Mouse (Mus musculus): ENCODE results near the gene Bcl10. TPM values are rescaled to one million over a fixed set of nuclear protein-coding genes. Genes with fewer than 3 reads are reported as not detected.
"Not testable (repeated sequence)": the region's sequence is repeated elsewhere in the genome, so short reads cannot be mapped to it uniquely, and the experiment has no call there.

Bcl10 gene
- polyA plus RNA-seq, 1 experiment from 2014 or later, result 39.1 TPM

- Histone ChIP-seq H3K27me3 (replicated peaks; ENCODE audit: control insufficient read depth, insufficient read depth, low read length) (no peaks in the 10 kb centered on the region), H3K9me3 (ENCODE audit: control insufficient read depth) (no peaks in the 10 kb centered on the region), H3K4me3 (ENCODE audit: low read depth, low read length) (peak overlapping the region; percentile 13; the same call in 1 of the 2 replicates), H3K4me1 (replicated peaks; ENCODE audit: control insufficient read depth, insufficient read depth, low read length) (no peaks in the 10 kb centered on the region; the same call in 1 of the 2 replicates), H3K27ac (ENCODE audit: low read depth, low read length) (peak overlapping the region; percentile 82), H3K36me3 (ENCODE audit: control insufficient read depth, insufficient read depth) (no peaks in the 10 kb centered on the region), H3K9ac (ENCODE audit: low read depth, low read length) (0 out of 2 replicates have a peak overlapping the region, but pooled peaks have one; percentile 42), H3K4me2 (replicated peaks; ENCODE audit: low read depth) (peak overlapping the region; percentile 58)
- WGBS, result 22% methylated on average over 10 of the region's 10 CpGs
- ATAC-seq, result peak; percentile 82
- TF ChIP-seq CTCF (IDR thresholded peaks at IDR 0.05; ENCODE audit: low read depth), result no peak
Observed at GRCm38 (mm10) chr3:145964018-145964387, 41.4 kb downstream of the Bcl10 start.

GRCm38 (mm10) chr3:145964473-145964872 lies 41.9 kb downstream of the Bcl10 start:
- H3K9ac ChIP-seq (ENCODE audit: low read depth, low read length), result no peak overlapping the region
- no peaks in the 10 kb centered on the region for H3K9me3 ChIP-seq (ENCODE audit: control insufficient read depth)
- peak overlapping the region; percentile 82 for H3K27ac ChIP-seq (ENCODE audit: low read depth, low read length)
- 0 out of 2 replicates have a peak, but pooled peaks have one; percentile 5 for TF ChIP-seq CTCF (IDR thresholded peaks at IDR 0.05; ENCODE audit: low read depth)
- H3K4me2 ChIP-seq (replicated peaks; ENCODE audit: low read depth), result peak overlapping the region; percentile 58
- peak; percentile 90 for ATAC-seq
- 4% methylated on average over 10 of the region's 10 CpGs for WGBS
- no peak overlapping the region for H3K4me3 ChIP-seq (ENCODE audit: low read depth, low read length)
- no peaks in the 10 kb centered on the region for H3K36me3 ChIP-seq (ENCODE audit: control insufficient read depth, insufficient read depth)
- no peaks in the 10 kb centered on the region for H3K27me3 ChIP-seq (replicated peaks; ENCODE audit: control insufficient read depth, insufficient read depth, low read length)
- no peaks in the 10 kb centered on the region; the same call in 1 of the 2 replicates for H3K4me1 ChIP-seq (replicated peaks; ENCODE audit: control insufficient read depth, insufficient read depth, low read length)

- H3K4me2 ChIP-seq (replicated peaks; ENCODE audit: low read depth); H3K9ac ChIP-seq (ENCODE audit: low read depth, low read length); ATAC-seq; H3K9me3 ChIP-seq (ENCODE audit: control insufficient read depth); H3K4me1 ChIP-seq (replicated peaks; ENCODE audit: control insufficient read depth, insufficient read depth, low read length); H3K36me3 ChIP-seq (ENCODE audit: control insufficient read depth, insufficient read depth); H3K4me3 ChIP-seq (ENCODE audit: low read depth, low read length); H3K27ac ChIP-seq (ENCODE audit: low read depth, low read length); H3K27me3 ChIP-seq (replicated peaks; ENCODE audit: control insufficient read depth, insufficient read depth, low read length): not testable (repeated sequence)
- 47% methylated on average over 3 of the region's 3 CpGs for WGBS
Observed at GRCm38 (mm10) chr3:145965583-145965982, 43.0 kb downstream of the Bcl10 start.

DNA sequence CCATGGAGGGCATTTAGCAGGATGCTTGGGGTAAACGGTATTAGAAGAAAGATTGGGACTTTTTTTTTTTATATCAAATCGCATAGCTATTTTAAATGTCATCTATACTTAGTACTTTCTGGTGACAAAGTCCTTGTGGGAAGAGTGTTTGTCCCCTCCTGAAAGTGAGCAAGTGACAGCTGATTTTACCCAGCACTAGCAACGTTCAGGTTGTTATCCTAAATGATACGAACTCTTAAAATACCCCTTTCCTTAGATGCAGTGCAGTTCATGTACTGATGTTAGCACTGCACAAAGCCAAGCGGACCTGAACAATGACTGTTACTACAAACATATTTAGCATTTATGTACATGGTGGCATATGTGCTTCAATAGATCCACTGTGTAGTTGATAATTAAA lies 44.2 kb downstream of the Bcl10 start:
- no peaks in the 10 kb centered on the region for H3K36me3 ChIP-seq (ENCODE audit: control insufficient read depth, insufficient read depth)
- no peak overlapping the region for H3K4me2 ChIP-seq (replicated peaks; ENCODE audit: low read depth)
- no peak overlapping the region for H3K4me3 ChIP-seq (ENCODE audit: low read depth, low read length)
- no peak for ATAC-seq
- no peaks in the 10 kb centered on the region for H3K9me3 ChIP-seq (ENCODE audit: control insufficient read depth)
- H3K27me3 ChIP-seq (replicated peaks; ENCODE audit: control insufficient read depth, insufficient read depth, low read length), result no peaks in the 10 kb centered on the region
- WGBS, result 90% methylated on average over 5 of the region's 5 CpGs
- no peak overlapping the region for H3K9ac ChIP-seq (ENCODE audit: low read depth, low read length)
- H3K27ac ChIP-seq (ENCODE audit: low read depth, low read length), result no peak overlapping the region
- no peak for TF ChIP-seq CTCF (IDR thresholded peaks at IDR 0.05; ENCODE audit: low read depth)
- H3K4me1 ChIP-seq (replicated peaks; ENCODE audit: control insufficient read depth, insufficient read depth, low read length), result no peaks in the 10 kb centered on the region; the same call in 1 of the 2 replicates

DNA sequence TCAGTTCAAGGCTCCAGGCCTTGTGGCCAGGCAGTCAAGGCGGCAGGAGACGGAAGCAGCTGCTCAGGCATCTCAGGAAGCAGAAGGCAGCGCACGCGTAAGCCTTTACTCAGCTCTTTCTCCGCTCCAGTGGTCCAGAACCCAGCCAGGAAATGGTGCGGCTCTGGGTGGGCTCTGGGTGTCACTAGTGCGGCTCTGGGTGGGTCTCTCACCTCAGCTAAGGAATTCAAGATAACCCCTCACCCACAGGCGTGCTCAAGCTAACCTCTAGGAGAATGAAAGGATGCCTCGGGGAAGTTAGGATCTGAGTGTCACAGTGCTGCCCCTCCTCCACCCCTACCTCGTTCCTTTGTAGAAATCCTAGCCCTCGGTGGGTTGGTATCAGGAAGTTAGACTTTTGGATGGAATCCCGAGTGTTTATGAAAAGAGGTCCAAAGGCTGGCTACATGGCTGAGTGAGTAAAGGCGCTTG lies 46.5 kb downstream of the Bcl10 start:
- no peak overlapping the region for H3K4me2 ChIP-seq (replicated peaks; ENCODE audit: low read depth)
- no peak overlapping the region for H3K27ac ChIP-seq (ENCODE audit: low read depth, low read length)
- no peak for TF ChIP-seq CTCF (IDR thresholded peaks at IDR 0.05; ENCODE audit: low read depth)
- 53% methylated on average over 14 of the region's 14 CpGs for WGBS
- no peak overlapping the region for H3K4me3 ChIP-seq (ENCODE audit: low read depth, low read length)
- ATAC-seq, result no peak
- H3K9me3 ChIP-seq (ENCODE audit: control insufficient read depth), result peaks cover 2% of the 10 kb centered on the region; the same call in 1 of the 2 replicates
- no peaks in the 10 kb centered on the region for H3K4me1 ChIP-seq (replicated peaks; ENCODE audit: control insufficient read depth, insufficient read depth, low read length)
- no peaks in the 10 kb centered on the region for H3K27me3 ChIP-seq (replicated peaks; ENCODE audit: control insufficient read depth, insufficient read depth, low read length)
- no peak overlapping the region for H3K9ac ChIP-seq (ENCODE audit: low read depth, low read length)
- no peaks in the 10 kb centered on the region for H3K36me3 ChIP-seq (ENCODE audit: control insufficient read depth, insufficient read depth)

GRCm38 (mm10) chr3:145971501-145971900 lies 48.9 kb downstream of the Bcl10 start:
- no peaks in the 10 kb centered on the region for H3K27me3 ChIP-seq (replicated peaks; ENCODE audit: control insufficient read depth, insufficient read depth, low read length)
- ATAC-seq, result no peak
- no peaks in the 10 kb centered on the region for H3K4me1 ChIP-seq (replicated peaks; ENCODE audit: control insufficient read depth, insufficient read depth, low read length)
- no peak overlapping the region for H3K27ac ChIP-seq (ENCODE audit: low read depth, low read length)
- peaks cover 6% of the 10 kb centered on the region; the same call in 1 of the 2 replicates for H3K9me3 ChIP-seq (ENCODE audit: control insufficient read depth)
- no peak for TF ChIP-seq CTCF (IDR thresholded peaks at IDR 0.05; ENCODE audit: low read depth)
- WGBS, result 71% methylated on average over 10 of the region's 10 CpGs
- no peak overlapping the region for H3K9ac ChIP-seq (ENCODE audit: low read depth, low read length)
- no peaks in the 10 kb centered on the region for H3K36me3 ChIP-seq (ENCODE audit: control insufficient read depth, insufficient read depth)
- H3K4me2 ChIP-seq (replicated peaks; ENCODE audit: low read depth), result no peak overlapping the region
- no peak overlapping the region for H3K4me3 ChIP-seq (ENCODE audit: low read depth, low read length)

DNA sequence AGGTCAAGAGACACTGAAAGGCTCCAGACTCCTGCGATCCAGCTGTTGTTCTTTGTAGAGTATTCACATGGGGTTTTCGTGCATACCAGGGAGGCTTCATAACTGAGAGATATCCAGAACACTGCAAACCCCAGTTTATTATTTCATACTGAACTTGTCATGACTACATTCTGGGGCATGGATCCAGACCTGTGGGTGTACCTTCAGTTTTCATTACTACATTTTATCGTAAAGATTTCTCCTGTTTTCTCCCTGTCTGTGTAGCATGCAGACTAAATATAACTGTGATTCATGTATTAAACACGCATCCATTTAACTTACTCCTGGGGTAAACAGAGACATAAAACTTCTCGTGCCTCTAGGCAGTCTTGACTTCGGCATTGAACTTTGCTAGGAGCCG lies 52.4 kb downstream of the Bcl10 start:
- H3K36me3 ChIP-seq (ENCODE audit: control insufficient read depth, insufficient read depth), result no peaks in the 10 kb centered on the region
- H3K4me3 ChIP-seq (ENCODE audit: low read depth, low read length), result no peak overlapping the region
- no peaks in the 10 kb centered on the region for H3K27me3 ChIP-seq (replicated peaks; ENCODE audit: control insufficient read depth, insufficient read depth, low read length)
- no peak overlapping the region for H3K9ac ChIP-seq (ENCODE audit: low read depth, low read length)
- 77% methylated on average over 7 of the region's 7 CpGs for WGBS
- H3K4me2 ChIP-seq (replicated peaks; ENCODE audit: low read depth), result no peak overlapping the region
- H3K4me1 ChIP-seq (replicated peaks; ENCODE audit: control insufficient read depth, insufficient read depth, low read length), result no peaks in the 10 kb centered on the region
- ATAC-seq, result no peak
- no peak for TF ChIP-seq CTCF (IDR thresholded peaks at IDR 0.05; ENCODE audit: low read depth)
- H3K27ac ChIP-seq (ENCODE audit: low read depth, low read length), result no peak overlapping the region
- H3K9me3 ChIP-seq (ENCODE audit: control insufficient read depth), result peaks cover 6% of the 10 kb centered on the region; the same call in 1 of the 2 replicates

Other genes starting within 250 kb of the Bcl10 start
- gene Ddah1, start 164.1 kb upstream of the Bcl10 start, polyA plus RNA-seq (2015; fragmentation: Nextera tagmentation; extraction: Ambion mirVana), result 24.9 and 25.9 TPM in 2 replicates
- 38.7 and 38.9 TPM in 2 replicates for gene 2410004B18Rik, start 15.2 kb downstream of the Bcl10 start, polyA plus RNA-seq (2015; fragmentation: Nextera tagmentation; extraction: Ambion mirVana)
- gene Syde2, start 65.1 kb downstream of the Bcl10 start, polyA plus RNA-seq (2015; fragmentation: Nextera tagmentation; extraction: Ambion mirVana), result 0.98 and 1.5 TPM in 2 replicates
- gene Wdr63, start 185.3 kb downstream of the Bcl10 start, polyA plus RNA-seq (2015; fragmentation: Nextera tagmentation; extraction: Ambion mirVana), result 0.89 and 1.0 TPM in 2 replicates
- gene Mcoln3, start 194.6 kb downstream of the Bcl10 start, polyA plus RNA-seq (2015; fragmentation: Nextera tagmentation; extraction: Ambion mirVana), result 137 and 144 TPM in 2 replicates
- 6.4 TPM in 2 replicates for gene Mcoln2, start 227.0 kb downstream of the Bcl10 start, polyA plus RNA-seq (2015; fragmentation: Nextera tagmentation; extraction: Ambion mirVana)

All from intestine, postnatal 0 days (tissue).